Mouse (Mus musculus): ENCODE results near the gene Slc2a2.

Slc2a2 gene

GRCm38 (mm10) chr3:28697797-28698196, at the start of gene Slc2a2:
TSS of gene Slc2a2 (plus strand) at chr3:28697903.
- no peak for DNase-seq (ENCODE audit: low read depth in 1 of 2, low spot score in 2 of 2)

- DNase-seq (ENCODE audit: low read depth in 1 of 2, low spot score in 2 of 2), result no peak
Measured at GRCm38 (mm10) chr3:28652574-28652973, 45.1 kb upstream of the Slc2a2 start.

- no peak for DNase-seq (ENCODE audit: low read depth in 1 of 2, low spot score in 2 of 2)
Measured at GRCm38 (mm10) chr3:28653043-28653442, 44.7 kb upstream of the Slc2a2 start.

GRCm38 (mm10) chr3:28654740-28655139, 43.0 kb upstream of the Slc2a2 start:
- DNase-seq (ENCODE audit: low read depth in 1 of 2, low spot score in 2 of 2), result no peak

GRCm38 (mm10) chr3:28658349-28658748, 39.4 kb upstream of the Slc2a2 start:
- no peak for DNase-seq (ENCODE audit: low read depth in 1 of 2, low spot score in 2 of 2)

GRCm38 (mm10) chr3:28680851-28681250, 16.9 kb upstream of the Slc2a2 start:
- no peak for DNase-seq (ENCODE audit: low read depth in 1 of 2, low spot score in 2 of 2)

GRCm38 (mm10) chr3:28681866-28682265, 15.8 kb upstream of the Slc2a2 start:
- no peak for DNase-seq (ENCODE audit: low read depth in 1 of 2, low spot score in 2 of 2)

GRCm38 (mm10) chr3:28682411-28682810, 15.3 kb upstream of the Slc2a2 start:
- DNase-seq (ENCODE audit: low read depth in 1 of 2, low spot score in 2 of 2), result no peak

GRCm38 (mm10) chr3:28685510-28685909, 12.2 kb upstream of the Slc2a2 start:
- DNase-seq (ENCODE audit: low read depth in 1 of 2, low spot score in 2 of 2), result no peak

GRCm38 (mm10) chr3:28694811-28695210, 2.9 kb upstream of the Slc2a2 start:
- DNase-seq (ENCODE audit: low read depth in 1 of 2, low spot score in 2 of 2), result no peak

GRCm38 (mm10) chr3:28695608-28696007, 2.1 kb upstream of the Slc2a2 start:
- no peak for DNase-seq (ENCODE audit: low read depth in 1 of 2, low spot score in 2 of 2)

- no peak for DNase-seq (ENCODE audit: low read depth in 1 of 2, low spot score in 2 of 2)
Measured at GRCm38 (mm10) chr3:28696162-28696561, 1.5 kb upstream of the Slc2a2 start.

GRCm38 (mm10) chr3:28699601-28700000, 1.9 kb downstream of the Slc2a2 start:
- no peak for DNase-seq (ENCODE audit: low read depth in 1 of 2, low spot score in 2 of 2)

GRCm38 (mm10) chr3:28705522-28706137, 7.9 kb downstream of the Slc2a2 start:
- DNase-seq (ENCODE audit: low read depth in 1 of 2, low spot score in 2 of 2), result no peak

- DNase-seq (ENCODE audit: low read depth in 1 of 2, low spot score in 2 of 2), result no peak
Measured at GRCm38 (mm10) chr3:28706736-28707135, 9.0 kb downstream of the Slc2a2 start.

GRCm38 (mm10) chr3:28709740-28710139, 12.0 kb downstream of the Slc2a2 start:
- no peak for DNase-seq (ENCODE audit: low read depth in 1 of 2, low spot score in 2 of 2)

GRCm38 (mm10) chr3:28713913-28714698, 16.4 kb downstream of the Slc2a2 start:
- DNase-seq (ENCODE audit: low read depth in 1 of 2, low spot score in 2 of 2), result no peak

GRCm38 (mm10) chr3:28718521-28718920, 20.8 kb downstream of the Slc2a2 start:
- DNase-seq (ENCODE audit: low read depth in 1 of 2, low spot score in 2 of 2), result no peak

- DNase-seq (ENCODE audit: low read depth in 1 of 2, low spot score in 2 of 2), result no peak
Measured at GRCm38 (mm10) chr3:28721218-28721617, 23.5 kb downstream of the Slc2a2 start.

- no peak for DNase-seq (ENCODE audit: low read depth in 1 of 2, low spot score in 2 of 2)
Measured at GRCm38 (mm10) chr3:28721838-28722237, 24.1 kb downstream of the Slc2a2 start.

- DNase-seq (ENCODE audit: low read depth in 1 of 2, low spot score in 2 of 2), result no peak
Measured at GRCm38 (mm10) chr3:28722531-28722930, 24.8 kb downstream of the Slc2a2 start.

GRCm38 (mm10) chr3:28723534-28723933, 25.8 kb downstream of the Slc2a2 start:
- no peak for DNase-seq (ENCODE audit: low read depth in 1 of 2, low spot score in 2 of 2)

GRCm38 (mm10) chr3:28725203-28725602, 27.5 kb downstream of the Slc2a2 start:
- DNase-seq (ENCODE audit: low read depth in 1 of 2, low spot score in 2 of 2), result no peak
